ENCODE assay signal across 50 mouse cellular contexts in genomic region chr5:35432098-35432497, GRCm38 (mm10). TPM values are rescaled to one million over a fixed set of nuclear protein-coding genes. Genes with fewer than 3 reads are reported as not detected.
"Had no signal": no experiment of that assay in that cellular context is flagged by ENCODE, and none has a peak within 500 bp of the region (broad histone marks: within the 10 kb centered on the region; RNA-seq: fewer than 3 reads in every experiment).

No protein-coding gene starts in this region.

- H3K27ac ChIP-seq: heart, adult 2 months; heart, embryonic 10.5 days; heart, embryonic 13.5 days; heart, embryonic 15.5 days; hindbrain, embryonic 10.5 days; hindbrain, embryonic 12.5 days; hindbrain, embryonic 13.5 days; hindbrain, embryonic 14.5 days; hindbrain, embryonic 15.5 days; hindbrain, postnatal 0 days; intestine, embryonic 15.5 days; kidney, embryonic 15.5 days; kidney, postnatal 0 days; layer of hippocampus, adult 2 months had no signal

- H3K27me3 ChIP-seq: hindbrain, embryonic 15.5 days; intestine, embryonic 15.5 days had no signal

- DNase-seq: heart, adult 18-20 months; heart, adult 2 months; heart, postnatal 10 days; heart, postnatal 14 days; heart, postnatal 36 days; heart, postnatal 4 days; kidney, adult 11 months; kidney, adult 18-20 months; kidney, adult 2 months; kidney, adult 8-10 months; kidney, adult 9 months; kidney, postnatal 10 days; kidney, postnatal 14 days; kidney, postnatal 25 days; kidney, postnatal 36 days; kidney, postnatal 4 days; layer of hippocampus, adult 9-11 months had no signal

- ATAC-seq: hindbrain, embryonic 16.5 days; hindbrain, postnatal 0 days; inflammation-experienced regulatory T-cells, adult 6 months; intestine, embryonic 15.5 days; intestine, embryonic 16.5 days; intestine, postnatal 0 days had no signal

- H3K9me3 ChIP-seq: heart, embryonic 12.5 days; heart, embryonic 15.5 days; hindbrain, embryonic 12.5 days; hindbrain, embryonic 13.5 days; hindbrain, embryonic 15.5 days; intestine, embryonic 15.5 days; kidney, embryonic 15.5 days had no signal

- H3K4me2 ChIP-seq: heart, embryonic 11.5 days; heart, embryonic 12.5 days; heart, embryonic 13.5 days; heart, embryonic 15.5 days; hindbrain, embryonic 12.5 days; hindbrain, embryonic 13.5 days; hindbrain, embryonic 14.5 days; hindbrain, embryonic 15.5 days; intestine, embryonic 15.5 days; kidney, embryonic 15.5 days had no signal

- H3K36me3 ChIP-seq: heart, embryonic 10.5 days; heart, embryonic 12.5 days; heart, embryonic 13.5 days; heart, embryonic 15.5 days; hindbrain, embryonic 10.5 days; hindbrain, embryonic 12.5 days; hindbrain, embryonic 13.5 days; hindbrain, embryonic 15.5 days; intestine, embryonic 15.5 days; kidney, embryonic 15.5 days had no signal

- H3K4me3 ChIP-seq: heart, adult 2 months; heart, embryonic 10.5 days; heart, embryonic 12.5 days; heart, embryonic 13.5 days; heart, embryonic 15.5 days; hindbrain, embryonic 10.5 days; hindbrain, embryonic 12.5 days; hindbrain, embryonic 13.5 days; hindbrain, embryonic 15.5 days; intestine, embryonic 15.5 days; kidney, embryonic 15.5 days; layer of hippocampus, adult 2 months had no signal

- H3K9ac ChIP-seq: heart, embryonic 12.5 days; heart, embryonic 13.5 days; heart, embryonic 15.5 days; hindbrain, embryonic 12.5 days; hindbrain, embryonic 13.5 days; hindbrain, embryonic 14.5 days; hindbrain, embryonic 15.5 days; intestine, embryonic 15.5 days; kidney, embryonic 15.5 days had no signal

- H3K4me1 ChIP-seq: heart, embryonic 10.5 days; heart, embryonic 12.5 days; heart, embryonic 13.5 days; heart, embryonic 15.5 days; hindbrain, embryonic 15.5 days; intestine, embryonic 15.5 days; kidney, embryonic 15.5 days had no signal

RNA-seq across cellular contexts. Expression of gene Hmx1, which starts 43.2 kb away (rescaled TPM):
- total RNA-seq: heart, adult 18-20 months; heart, adult 2 months; heart, adult 8-10 months; heart, postnatal 10 days; heart, postnatal 14 days; heart, postnatal 25 days; heart, postnatal 36 days; heart, postnatal 4 days; hematopoietic stem cell, adult 5-6 weeks; hindbrain, postnatal 0 days; layer of hippocampus, adult 18-20 months; layer of hippocampus, adult 2 months; layer of hippocampus, adult 8-10 months; layer of hippocampus, postnatal 10 days; layer of hippocampus, postnatal 14 days had no signal
- polyA plus RNA-seq: heart, adult 2 months; heart, embryonic 11.5 days; heart, embryonic 12.5 days; heart, embryonic 14.5 days; heart, embryonic 15.5 days; heart, embryonic 16.5 days; heart, postnatal 0 days; hindbrain, embryonic 14.5 days; hindbrain, embryonic 15.5 days; hindbrain, postnatal 0 days; inflammation-experienced regulatory T-cells, adult 6 months; intestine, embryonic 14.5 days; intestine, embryonic 16.5 days; intestine, postnatal 0 days; kidney, embryonic 14.5 days; kidney, embryonic 16.5 days; kidney, postnatal 0 days; large intestine, adult 2 months had no signal
